Mouse (Mus musculus): ENCODE results near the gene Higd1a.

GRCm38 (mm10) chr9:121820765-121821164 is 37.4 kb downstream of the Higd1a start:
- TF ChIP-seq CTCF (IDR thresholded peaks at IDR 0.05; ENCODE audit: borderline replicate concordance, insufficient read depth, low read depth, low read length) (no peak), POLR2A (IDR thresholded peaks at IDR 0.05; ENCODE audit: borderline replicate concordance, insufficient read depth, low read length) (no peak)
